Mouse (Mus musculus) G1E (cell line): Measurements from ENCODE around the gene Rcn3. TPM values are rescaled to one million over a fixed set of nuclear protein-coding genes. Genes with fewer than 3 reads are reported as not detected.
A peak's percentile ranks its signal among the peaks of the same experiment; 100 is the strongest.

Source experiments
- ATAC-seq: 2 replicates; pipeline ENCODE4 v1.8.0; 2016; ENCODE audit warnings: mild to moderate bottlenecking; ENCODE audit not compliant: insufficient number of reproducible peaks, poor library complexity, low FRiP score, severe bottlenecking; ENCODE audit errors: extremely low read depth
- DNase-seq: peaks from one replicate; pipeline ENCODE4 v3.0.0; 2012; ENCODE audit warnings: low spot score
- H3K27me3 ChIP-seq: 2 replicates; pipeline ENCODE4 v1.6.1; 2012; ENCODE audit warnings: mild to moderate bottlenecking, low read length, inconsistent platforms; ENCODE audit not compliant: insufficient read depth
- H3K36me3 ChIP-seq: replicated peaks from 2 replicates; pipeline ENCODE3; 2012; ENCODE audit warnings: mild to moderate bottlenecking, inconsistent platforms
- H3K4me1 ChIP-seq: 2 replicates; pipeline ENCODE4 v1.6.1; 2012; ENCODE audit warnings: low read depth, low read length, inconsistent platforms, mixed read lengths; ENCODE audit not compliant: insufficient read depth
- H3K4me3 ChIP-seq: 2 replicates; pipeline ENCODE4 v1.5.1; 2012; ENCODE audit warnings: low read depth, mild to moderate bottlenecking, inconsistent platforms, low read length, moderate library complexity, mixed read lengths
- H3K9me3 ChIP-seq: replicated peaks from 2 replicates; pipeline ENCODE4 v1.6.1; 2012; ENCODE audit warnings: inconsistent platforms
- CTCF ChIP-seq: IDR thresholded peaks from 2 replicates; pipeline ENCODE4 v1.5.1; 2012; ENCODE audit warnings: low read depth, low read length, inconsistent platforms, mixed read lengths
- GATA1 ChIP-seq: IDR thresholded peaks from 2 replicates; pipeline ENCODE4 v1.6.1; 2012; ENCODE audit warnings: borderline replicate concordance, low read length, inconsistent platforms, mixed read lengths
- GATA2 ChIP-seq: IDR thresholded peaks from 2 replicates; pipeline ENCODE4 v1.6.1; 2012; ENCODE audit warnings: low read depth, low read length, inconsistent platforms, borderline replicate concordance
- POLR2AphosphoS5 ChIP-seq: IDR thresholded peaks from 2 replicates; pipeline ENCODE4 v1.6.1; 2012; ENCODE audit warnings: low read depth, low read length, inconsistent platforms; ENCODE audit not compliant: insufficient replicate concordance
- TAL1 ChIP-seq: conservative IDR thresholded peaks from 2 replicates; pipeline ENCODE4 v1.6.1; 2012; ENCODE audit warnings: low read depth, low read length, inconsistent platforms, mixed read lengths
- polyA plus RNA-seq: library from polyadenylated mRNA; stranded (reverse); fragments of >175 nt; gene quantifications from 2 replicates; pipeline ENCODE4 v1.2.3, GENCODE M21; 2012
- total RNA-seq, 2 experiments: library from RNA; stranded (forward) in 1 of 2; stranded (reverse) in 1 of 2; fragments of 200-1000 nt in 1 of 2; fragments of >200 nt in 1 of 2; fragmentation: Nextera tagmentation in 1 of 2; gene quantifications; 2 replicates each; pipeline ENCODE4 v1.2.3; 2014 to 2017

Rcn3 gene
- total and polyA plus RNA-seq, 3 experiments = 0.31 TPM; not detected in 2

- Histone ChIP-seq H3K27me3 (peaks cover 44% of the 10 kb centered on the region), H3K9me3 (no peaks in the 10 kb centered on the region), H3K4me3 (peak overlapping the region; percentile 56; the same call in 1 of the 2 replicates), H3K36me3 (no peaks in the 10 kb centered on the region), H3K4me1 (peaks cover 46% of the 10 kb centered on the region)
- DNase-seq (no peak), ATAC-seq (no peak)
- TF ChIP-seq TAL1 (no peak), CTCF (no peak), POLR2AphosphoS5 (no peak), GATA2 (no peak), GATA1 (no peak)
Observed at GRCm38 (mm10) chr7:45091001-45091990, 725 bp downstream of the Rcn3 start.

- Histone ChIP-seq H3K9me3 (peaks cover 3% of the 10 kb centered on the region), H3K4me3 (no peak overlapping the region), H3K27me3 (peaks cover 45% of the 10 kb centered on the region), H3K4me1 (peaks cover 49% of the 10 kb centered on the region), H3K36me3 (no peaks in the 10 kb centered on the region)
- TF ChIP-seq GATA1 = no peak
- no peak for TF ChIP-seq GATA2
- no peak for TF ChIP-seq POLR2AphosphoS5
- TF ChIP-seq TAL1 = no peak
- TF ChIP-seq CTCF = no peak
- DNase-seq (no peak), ATAC-seq (no peak)
Observed at GRCm38 (mm10) chr7:45090251-45090977, 1.6 kb downstream of the Rcn3 start.

- H3K27me3 ChIP-seq = peaks cover 41% of the 10 kb centered on the region
- H3K36me3 ChIP-seq = no peaks in the 10 kb centered on the region
- peaks cover 38% of the 10 kb centered on the region for H3K4me1 ChIP-seq
- no peak for TF ChIP-seq CTCF
- TF ChIP-seq GATA2 = no peak
- no peak for TF ChIP-seq TAL1
- TF ChIP-seq POLR2AphosphoS5 = no peak
- TF ChIP-seq GATA1 = no peak
- no peak for ATAC-seq
- H3K9me3 ChIP-seq = peaks cover 3% of the 10 kb centered on the region
- H3K4me3 ChIP-seq = peak overlapping the region; percentile 13; the same call in 1 of the 2 replicates
- no peak for DNase-seq
Observed at GRCm38 (mm10) chr7:45088597-45088996, 3.4 kb downstream of the Rcn3 start.

- peaks cover 3% of the 10 kb centered on the region for H3K9me3 ChIP-seq
- peaks cover 29% of the 10 kb centered on the region for H3K27me3 ChIP-seq
- no peaks in the 10 kb centered on the region for H3K36me3 ChIP-seq
- ATAC-seq = no peak
- H3K4me1 ChIP-seq = peaks cover 38% of the 10 kb centered on the region
- no peak for DNase-seq
- H3K4me3 ChIP-seq = no peak overlapping the region
- TF ChIP-seq TAL1 (no peak), POLR2AphosphoS5 (no peak), GATA1 (no peak), CTCF (peak; percentile 31; the same call in 1 of the 2 replicates), GATA2 (no peak)
Observed at GRCm38 (mm10) chr7:45086084-45086483, 5.9 kb downstream of the Rcn3 start.

GRCm38 (mm10) chr7:45083300-45083890 lies 8.6 kb downstream of the Rcn3 start:
- peaks cover 7% of the 10 kb centered on the region for H3K36me3 ChIP-seq
- H3K9me3 ChIP-seq = peaks cover 3% of the 10 kb centered on the region
- H3K27me3 ChIP-seq = peaks cover 24% of the 10 kb centered on the region
- TF ChIP-seq CTCF (no peak), TAL1 (no peak), GATA2 (no peak), POLR2AphosphoS5 (no peak), GATA1 (no peak)
- H3K4me1 ChIP-seq = peaks cover 37% of the 10 kb centered on the region
- DNase-seq (no peak), ATAC-seq (no peak)
- peak overlapping the region; percentile 25; the same call in 1 of the 2 replicates for H3K4me3 ChIP-seq
